Mouse (Mus musculus) heart, embryonic 14.5 days (tissue): ENCODE measurements around the gene Ak6. TPM values are rescaled to one million over a fixed set of nuclear protein-coding genes. Genes with fewer than 3 reads are reported as not detected.

Source experiments
- ATAC-seq: fragments of 200-750 bp; cut with Nextera tagmentation; 2 replicates; pipeline ENCODE4 v1.8.0; 2017; ENCODE audit warnings: low read depth, moderate TSS enrichment; ENCODE audit not compliant: insufficient number of reproducible peaks, insufficient read depth, low FRiP score
- H3K27ac ChIP-seq, 2 experiments: fragments of 200-500 bp in 1 of 2; fragments of 300-500 bp in 1 of 2; sonication (generic) in 1 of 2; replicated peaks in 1 of 2; 2 replicates each; pipeline ENCODE4 v1.5.1; 2012 to 2014; ENCODE audit warnings: low read depth in 2 of 2, low read length in 2 of 2, control low read depth in 1 of 2, mild to moderate bottlenecking in 1 of 2, mixed read lengths in 1 of 2; ENCODE audit not compliant: control insufficient read depth in 1 of 2, insufficient read depth in 1 of 2
- H3K27me3 ChIP-seq: fragments of 300-500 bp; sonication (generic); 2 replicates; pipeline ENCODE4 v1.6.1; 2014; ENCODE audit warnings: mild to moderate bottlenecking, low read length, control low read depth; ENCODE audit not compliant: control insufficient read depth, insufficient read depth
- H3K36me3 ChIP-seq: fragments of 300-500 bp; sonication (generic); 2 replicates; pipeline ENCODE4 v1.6.1; 2014; ENCODE audit warnings: mild to moderate bottlenecking, control low read depth, low read length, mixed read lengths; ENCODE audit not compliant: control insufficient read depth, insufficient read depth
- H3K4me1 ChIP-seq, 2 experiments: fragments of 200-500 bp in 1 of 2; fragments of 300-500 bp in 1 of 2; sonication (generic) in 1 of 2; 2 replicates each; pipeline ENCODE4 v1.6.1; 2012 to 2014; ENCODE audit warnings: low read length in 2 of 2, control low read depth in 1 of 2, mixed read lengths in 1 of 2; ENCODE audit not compliant: control insufficient read depth in 2 of 2, insufficient read depth in 2 of 2
- H3K4me2 ChIP-seq: fragments of 300-500 bp; sonication (generic); 2 replicates; pipeline ENCODE4 v1.6.1; 2014; ENCODE audit warnings: mild to moderate bottlenecking, low read length
- H3K4me3 ChIP-seq, 2 experiments: fragments of 200-500 bp in 1 of 2; fragments of 300-500 bp in 1 of 2; sonication (generic) in 1 of 2; 2 replicates each; pipeline ENCODE4 v1.5.1; 2012 to 2014; ENCODE audit warnings: low read length in 2 of 2, mild to moderate bottlenecking in 2 of 2, control low read depth in 1 of 2, low read depth in 1 of 2, moderate library complexity in 1 of 2; ENCODE audit not compliant: control insufficient read depth in 1 of 2, insufficient read depth in 1 of 2
- H3K9ac ChIP-seq: fragments of 300-500 bp; sonication (generic); 2 replicates; pipeline ENCODE4 v1.6.1; 2014; ENCODE audit warnings: mild to moderate bottlenecking, low read length
- H3K9me3 ChIP-seq: fragments of 300-500 bp; sonication (generic); 2 replicates; pipeline ENCODE4 v1.6.1; 2016; ENCODE audit warnings: low read length, control low read depth; ENCODE audit not compliant: control insufficient read depth
- WGBS: fragments of 180-500 bp; shearing (Covaris S2); extraction: QIAGEN DNeasy Blood & Tissue Kit; methylation state at CpG from one replicate; pipeline ENCODE4 v1.1.7; 2014; 5-methylcytosine and 5-hydroxymethylcytosine counted together
- polyA plus RNA-seq: library from polyadenylated mRNA; unstranded; fragments of >200 nt; fragmentation: Nextera tagmentation; extraction: Ambion mirVana; gene quantifications from 2 replicates; pipeline ENCODE4 v1.2.1, GENCODE M21; 2014

The Ak6 gene
- 246 and 262 TPM in 2 replicates for polyA plus RNA-seq

GRCm38 (mm10) chr13:100650550-100651438, at the start of gene Ak6, which contains the start of gene Rad17:
TSS of gene Ak6 (plus strand) at chr13:100650979.
TSS of gene Rad17 (minus strand) at chr13:100651051.
- whole genome bisulfite sequencing, result under 1% methylated on average over 68 of the region's 73 CpGs
- peak within 1 kb of the TSS; percentile 85 for H3K4me2 ChIP-seq
- peak; percentile 95 for ATAC-seq

GRCm38 (mm10) chr13:100601034-100601433, 49.7 kb upstream of the Ak6 start:
- H3K9ac ChIP-seq, result peak overlapping the region; percentile 16; the same call in 1 of the 2 replicates
- H3K27me3 ChIP-seq, result no peaks in the 10 kb centered on the region
- 31% methylated on average over 8 of the region's 8 CpGs for WGBS
- ATAC-seq, result no peak
- H3K4me3 ChIP-seq, result peak overlapping the region in 1 of 2 experiments; percentile 0; a peak in 2 of 4 replicates
- peak overlapping the region; percentile 31 for H3K4me2 ChIP-seq
- H3K4me1 ChIP-seq, result no peaks in the 10 kb centered on the region; a peak in 1 of 4 replicates
- H3K36me3 ChIP-seq, result no peaks in the 10 kb centered on the region
- H3K9me3 ChIP-seq, result no peaks in the 10 kb centered on the region
- peak overlapping the region; percentile 1 to 15; a peak in 1 of 4 replicates for H3K27ac ChIP-seq

More at GRCm38 (mm10) chr13:100650550-100651438, at the start of gene Ak6, which contains the start of gene Rad17:
- H3K9ac ChIP-seq, result peak within 1 kb of the TSS; percentile 89
- peak within 1 kb of the TSS; percentile 57 to 73 for H3K4me3 ChIP-seq
- no peaks in the 10 kb centered on the region for H3K9me3 ChIP-seq
- peaks cover 0 to 9% of the 10 kb centered on the region in 2 experiments for H3K4me1 ChIP-seq
- peak within 1 kb of the TSS; percentile 95 to 96 for H3K27ac ChIP-seq
- H3K27me3 ChIP-seq, result no peaks in the 10 kb centered on the region
- H3K36me3 ChIP-seq, result peaks cover 35% of the 10 kb centered on the region

GRCm38 (mm10) chr13:100602239-100602902, 48.4 kb upstream of the Ak6 start:
- H3K4me1 ChIP-seq, result no peaks in the 10 kb centered on the region; a peak in 1 of 4 replicates
- no peaks in the 10 kb centered on the region for H3K36me3 ChIP-seq
- H3K9me3 ChIP-seq, result no peaks in the 10 kb centered on the region
- no peaks in the 10 kb centered on the region for H3K27me3 ChIP-seq
- H3K4me2 ChIP-seq, result no peak overlapping the region
- ATAC-seq, result no peak
- WGBS, result 73% methylated on average over 5 of the region's 5 CpGs
- H3K9ac ChIP-seq, result no peak overlapping the region
- H3K4me3 ChIP-seq, result no peak overlapping the region
- no peak overlapping the region for H3K27ac ChIP-seq

GRCm38 (mm10) chr13:100603031-100603737, 47.6 kb upstream of the Ak6 start:
- no peaks in the 10 kb centered on the region for H3K36me3 ChIP-seq
- H3K4me1 ChIP-seq, result no peaks in the 10 kb centered on the region; a peak in 1 of 4 replicates
- WGBS, result 88% methylated on average over 10 of the region's 10 CpGs
- H3K27me3 ChIP-seq, result no peaks in the 10 kb centered on the region
- H3K4me2 ChIP-seq, result no peak overlapping the region
- no peak overlapping the region for H3K27ac ChIP-seq
- no peak for ATAC-seq
- no peak overlapping the region for H3K4me3 ChIP-seq
- no peak overlapping the region for H3K9ac ChIP-seq
- H3K9me3 ChIP-seq, result peaks cover 5% of the 10 kb centered on the region

- WGBS, result 86% methylated on average over 11 of the region's 11 CpGs
- no peak for ATAC-seq
- peaks cover 5% of the 10 kb centered on the region for H3K9me3 ChIP-seq
Observed at GRCm38 (mm10) chr13:100603738-100604095, 47.1 kb upstream of the Ak6 start.

GRCm38 (mm10) chr13:100605845-100606244, 44.9 kb upstream of the Ak6 start:
- H3K4me1 ChIP-seq, result no peaks in the 10 kb centered on the region
- no peaks in the 10 kb centered on the region for H3K36me3 ChIP-seq
- no peak overlapping the region for H3K9ac ChIP-seq
- no peak overlapping the region for H3K27ac ChIP-seq
- 54% methylated on average over 1 of the region's 1 CpGs for WGBS
- ATAC-seq, result no peak
- no peak overlapping the region for H3K4me2 ChIP-seq
- H3K9me3 ChIP-seq, result peaks cover 5% of the 10 kb centered on the region
- no peaks in the 10 kb centered on the region for H3K27me3 ChIP-seq
- no peak overlapping the region for H3K4me3 ChIP-seq

More at GRCm38 (mm10) chr13:100603738-100604095, 47.1 kb upstream of the Ak6 start:
- Histone ChIP-seq H3K4me3 (no peak overlapping the region), H3K9ac (no peak overlapping the region), H3K4me2 (no peak overlapping the region), H3K27me3 (no peaks in the 10 kb centered on the region), H3K36me3 (no peaks in the 10 kb centered on the region), H3K27ac (no peak overlapping the region), H3K4me1 (no peaks in the 10 kb centered on the region; a peak in 1 of 4 replicates)

- 84% methylated on average over 8 of the region's 8 CpGs for WGBS
- Histone ChIP-seq H3K36me3 (peaks cover 8% of the 10 kb centered on the region; the same call in 1 of the 2 replicates), H3K27me3 (no peaks in the 10 kb centered on the region), H3K27ac (no peak overlapping the region), H3K9ac (no peak overlapping the region), H3K4me3 (no peak overlapping the region), H3K4me1 (no peaks in the 10 kb centered on the region), H3K9me3 (peaks cover 5% of the 10 kb centered on the region), H3K4me2 (no peak overlapping the region)
- no peak for ATAC-seq
Observed at GRCm38 (mm10) chr13:100607756-100608155, 43.0 kb upstream of the Ak6 start.
